Mouse (Mus musculus) adrenal gland (tissue): ENCODE measurements around the gene Hk1.

Experiments
- intact Hi-C: fragments of 180-260 bp; cut with DNase I; formaldehyde crosslinking; loops from one replicate; pipeline ENCODE4 v1.15.1; 2025

Hk1 gene

GRCm38 (mm10) chr10:62225839-62226238, 153.9 kb downstream of the Hk1 start:
- intact Hi-C loops, result no loop called here

- intact Hi-C loops, result no loop called here
These were observed 155.5 kb downstream of the Hk1 start for GRCm38 (mm10) chr10:62224231-62224630.

- intact Hi-C loops, result no loop called here
These were observed 156.9 kb downstream of the Hk1 start for GRCm38 (mm10) chr10:62222777-62223176.

- intact Hi-C loops, result no loop called here
These were observed 158.1 kb downstream of the Hk1 start for GRCm38 (mm10) chr10:62221647-62222046.

DNA sequence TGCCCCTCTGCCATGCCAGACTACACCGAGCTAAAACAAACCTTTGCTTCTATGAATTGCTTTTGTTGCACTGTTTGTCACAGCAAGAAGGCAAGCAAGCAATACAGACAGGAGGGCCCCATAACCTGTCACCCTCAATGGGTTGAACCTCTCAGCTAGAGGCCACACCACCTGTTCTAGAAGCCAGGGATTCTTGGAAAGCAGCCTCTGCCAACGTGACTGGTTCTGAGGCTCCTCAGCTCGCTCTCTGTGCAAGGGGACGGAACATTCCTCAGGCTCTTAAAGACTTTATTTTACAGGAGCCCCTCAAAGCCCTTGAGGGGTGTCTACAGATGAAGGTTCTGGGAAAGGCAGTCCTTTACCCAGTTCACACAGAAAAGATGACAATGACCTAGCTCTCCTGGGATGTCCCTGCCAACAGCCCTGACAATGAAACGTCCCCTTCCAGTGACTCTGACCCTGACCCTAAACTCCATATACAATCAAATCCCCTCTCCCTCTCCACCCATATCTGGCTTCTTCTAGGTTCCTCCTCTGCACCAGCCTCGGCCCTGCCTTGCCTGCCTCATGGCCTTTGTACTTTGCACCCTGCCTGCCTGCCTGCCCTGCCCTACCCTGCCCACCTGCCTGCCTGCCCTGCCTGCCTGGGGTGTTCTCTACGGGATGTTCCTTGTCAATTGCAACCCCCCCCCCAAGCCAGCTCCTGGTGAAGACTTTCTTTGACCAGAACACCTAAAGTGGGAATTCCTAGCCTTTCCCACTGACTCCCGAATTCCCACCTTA, 158.8 kb downstream of the Hk1 start:
- intact Hi-C loops, result no loop called here
